Mouse (Mus musculus) kidney, adult 9 months (tissue): ENCODE data around the gene Mpv17l.
"Not testable (repeated sequence)": the region's sequence is repeated elsewhere in the genome, so short reads cannot be mapped to it uniquely, and the experiment has no call there.

Experiments used
- DNase-seq: peaks from one replicate; pipeline ENCODE4 v3.0.0; 2022

The Mpv17l gene

DNA sequence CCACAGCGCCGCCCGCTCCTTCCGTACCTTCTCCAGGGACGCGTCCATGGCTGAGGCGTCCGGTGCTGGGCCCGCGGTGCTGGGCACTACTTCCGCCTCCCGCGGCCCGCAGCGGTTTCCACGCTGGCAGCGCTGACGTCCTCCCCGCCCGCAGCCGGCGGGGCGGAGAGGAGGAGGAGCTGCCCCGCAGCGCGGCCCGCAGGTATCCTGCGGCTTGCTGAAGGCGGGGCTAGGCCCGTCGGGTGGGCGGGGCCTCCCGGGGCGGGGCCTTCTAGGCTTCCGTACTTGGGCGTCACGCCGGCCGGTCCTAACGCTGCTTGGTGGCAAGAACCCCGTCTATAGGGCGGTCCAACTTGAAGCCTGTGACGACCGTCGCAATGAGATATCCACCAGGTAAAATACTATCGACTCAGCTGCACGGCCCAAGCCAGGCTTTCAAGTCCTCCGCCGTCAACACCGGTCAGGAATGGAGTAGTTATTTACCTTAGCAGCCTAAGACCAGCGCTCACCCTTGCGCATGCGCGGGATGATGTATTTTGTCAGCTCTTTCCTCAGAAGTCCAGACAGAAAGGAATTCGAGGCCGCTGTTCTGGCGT, at the start of gene Mpv17l, which contains the start of gene Pdxdc1:
Gene Mpv17l, plus strand, starts transcription at position 274 of the 596 bp plus-strand sequence.
Gene Pdxdc1, minus strand, starts transcription at position 244 of the 596 bp plus-strand sequence.
- peak; percentile 99 for DNase-seq

DNA sequence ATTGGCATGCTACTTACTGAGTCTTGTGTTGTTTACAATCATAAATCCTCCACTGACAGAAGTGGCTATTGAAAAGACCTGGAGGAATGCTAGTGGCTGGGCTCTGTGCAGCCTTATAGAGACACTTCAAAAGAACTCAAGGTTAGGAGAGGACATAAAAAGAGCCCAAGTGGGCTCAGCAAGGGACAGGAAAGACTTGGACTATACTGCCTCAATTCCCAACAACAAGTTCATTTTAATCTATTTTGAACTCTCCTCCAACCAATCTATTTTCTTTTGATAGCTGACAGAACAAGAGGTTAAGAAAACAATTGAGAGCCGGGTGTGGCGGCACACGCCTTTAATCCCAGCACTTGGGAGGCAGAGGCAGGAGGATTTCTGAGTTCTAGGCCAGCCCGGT, 49.1 kb upstream of the Mpv17l start:
- no peak for DNase-seq

DNA sequence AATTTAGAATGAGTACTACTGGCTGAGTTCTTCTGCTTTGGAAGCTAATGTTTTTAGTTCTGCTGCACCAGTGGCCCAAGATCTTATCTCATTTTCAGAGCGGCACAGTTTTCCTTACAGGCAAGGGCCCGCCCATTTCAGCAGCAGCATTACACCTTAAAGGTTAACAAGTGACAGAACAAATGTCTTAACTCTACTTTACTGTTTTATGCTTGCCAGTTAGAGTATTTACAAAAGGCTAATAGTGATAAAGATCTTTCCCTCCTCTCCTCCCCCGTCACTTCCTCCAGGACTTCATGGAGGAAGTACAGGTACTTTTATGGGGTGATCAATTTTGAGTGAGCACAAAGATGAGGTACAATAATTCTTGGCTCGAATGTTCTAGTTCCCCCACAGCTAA, 36.9 kb upstream of the Mpv17l start:
- peak; percentile 11 for DNase-seq

DNA sequence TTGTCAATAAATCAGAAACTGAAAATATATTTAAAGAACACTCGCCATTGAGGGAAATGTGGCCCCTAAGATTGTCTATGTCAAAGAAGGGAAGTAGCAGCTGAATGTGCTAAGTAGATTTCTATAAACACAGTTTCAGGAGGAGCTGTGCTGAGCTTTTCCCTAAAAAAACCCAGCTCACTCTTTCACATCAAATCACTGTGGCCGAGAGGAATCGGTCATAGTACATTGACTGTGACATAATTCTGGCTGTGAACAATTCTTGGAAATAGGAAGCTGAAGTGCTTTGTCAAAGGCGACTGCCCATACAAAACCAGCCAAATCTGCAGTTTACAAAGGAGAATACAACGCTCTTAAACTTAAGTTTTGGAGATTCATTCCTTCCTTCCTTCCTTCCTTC, 36.3 kb upstream of the Mpv17l start:
- no peak for DNase-seq

DNA sequence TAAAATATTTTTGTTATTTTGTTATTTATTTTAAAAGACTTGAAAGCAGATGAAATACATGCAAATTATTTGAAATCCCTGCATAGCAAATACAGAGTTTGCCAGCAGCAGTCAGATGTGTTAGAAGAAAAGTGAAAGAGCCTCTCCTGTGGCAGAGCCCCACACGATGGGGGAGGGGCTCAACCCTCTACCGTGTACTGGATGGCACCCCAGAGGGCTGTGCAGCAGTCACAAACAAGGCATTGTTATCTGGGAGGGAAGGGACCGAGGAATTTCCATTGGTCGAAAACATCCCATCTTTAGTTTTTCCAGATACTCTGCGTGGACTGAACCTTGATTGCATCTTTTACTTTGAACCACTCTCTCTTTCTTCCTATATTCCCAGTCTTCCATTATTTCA, 35.6 kb upstream of the Mpv17l start:
- not testable (repeated sequence) for DNase-seq

DNA sequence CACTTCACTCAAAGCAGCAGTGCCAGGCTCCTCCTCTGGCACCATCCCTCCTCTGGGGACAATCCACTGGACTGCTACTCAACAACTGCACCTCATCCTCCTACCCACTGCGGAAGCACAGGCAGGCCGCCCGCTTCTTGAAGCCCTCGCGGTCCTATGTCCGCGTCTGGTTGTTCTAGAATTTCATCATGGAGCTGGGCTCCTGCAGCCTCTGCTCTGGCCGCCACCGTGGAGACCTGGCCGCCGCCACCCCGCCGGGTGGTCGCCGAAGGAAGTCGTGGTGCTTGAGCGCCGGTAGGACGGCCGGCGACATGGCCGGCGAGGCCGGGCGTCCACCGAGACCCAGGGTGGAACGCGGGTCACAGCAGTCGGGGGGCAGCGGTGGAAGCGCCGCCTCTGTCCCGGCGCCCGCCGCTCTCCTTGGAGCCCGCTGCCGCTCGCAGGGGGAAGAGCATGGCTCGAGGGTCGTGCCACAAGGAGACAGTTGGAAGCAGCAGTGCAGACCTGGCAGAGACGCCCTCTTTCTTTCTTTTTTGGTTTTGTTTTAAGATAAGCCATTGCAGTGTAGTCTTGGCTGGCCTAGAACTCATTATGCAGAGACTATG, 34.9 kb upstream of the Mpv17l start:
- no peak for DNase-seq

DNA sequence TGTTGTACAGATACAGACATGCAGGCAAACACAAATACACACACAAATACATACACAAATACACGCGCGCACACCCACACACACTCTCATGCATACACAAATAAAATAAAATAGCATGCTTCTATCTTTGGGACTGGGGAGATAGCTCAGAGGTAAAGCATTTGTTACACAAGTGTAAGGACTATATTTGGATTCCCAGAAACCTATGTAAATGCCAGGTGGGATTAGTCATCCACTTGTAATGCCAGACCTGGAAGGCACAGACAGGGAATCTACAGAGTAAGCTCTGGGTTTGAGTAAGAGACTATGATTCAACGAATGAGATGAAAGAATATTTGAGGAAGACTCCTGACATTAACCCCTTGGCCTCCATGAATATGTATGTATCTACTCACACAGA, 27.5 kb upstream of the Mpv17l start:
- DNase-seq, result no peak

DNA sequence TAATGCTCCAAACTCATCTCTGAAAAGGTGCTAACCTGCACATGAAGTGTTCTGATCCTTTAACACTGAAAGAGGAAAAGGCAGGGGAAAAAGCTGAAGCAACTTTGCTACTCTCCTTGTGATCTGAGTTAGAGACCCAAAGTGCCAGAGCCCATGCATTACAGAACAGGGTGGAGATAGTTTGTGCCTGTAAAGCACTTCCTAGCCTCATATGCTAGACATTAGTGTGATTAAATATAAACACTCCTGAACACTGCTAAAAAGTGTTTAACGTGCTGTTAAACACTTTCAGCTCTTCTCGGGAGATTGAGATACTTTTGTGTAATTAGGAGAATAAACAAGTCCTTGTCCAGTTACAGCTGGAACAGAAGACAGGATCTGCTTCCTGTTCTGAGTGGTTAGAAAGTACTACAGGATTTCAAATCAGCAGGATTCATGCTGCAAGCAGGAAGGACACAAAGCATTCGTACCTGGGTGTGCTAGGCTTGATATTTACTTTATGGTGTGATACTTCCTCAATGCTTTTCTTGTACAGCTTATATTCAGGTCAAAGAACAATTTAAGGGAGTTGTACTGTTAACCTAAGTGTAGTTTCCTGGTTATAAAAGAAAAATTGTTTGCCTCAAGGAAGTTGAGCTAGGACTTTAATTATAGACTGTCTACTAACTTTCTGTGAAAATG, 19.7 kb upstream of the Mpv17l start:
- DNase-seq, result no peak

DNA sequence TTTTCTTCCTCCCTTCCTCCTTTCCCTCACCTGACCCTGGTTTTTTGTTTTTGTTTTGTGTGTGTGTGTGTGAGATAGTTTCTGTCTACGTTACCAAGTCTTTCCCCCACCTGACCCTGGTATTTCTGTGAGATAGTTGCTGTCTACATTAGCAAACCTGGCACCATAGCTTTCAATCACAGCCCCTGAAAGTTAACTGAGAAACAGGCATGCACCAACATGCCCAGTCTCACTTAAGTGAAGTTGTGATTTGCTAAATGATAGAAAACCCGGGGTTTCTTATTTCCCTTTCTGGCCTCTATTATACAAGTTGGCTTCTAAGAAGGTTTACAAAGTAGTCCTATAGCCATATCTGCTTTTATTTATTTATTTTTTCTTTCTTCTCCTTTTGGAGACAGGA, 12.5 kb upstream of the Mpv17l start:
- no peak for DNase-seq

DNA sequence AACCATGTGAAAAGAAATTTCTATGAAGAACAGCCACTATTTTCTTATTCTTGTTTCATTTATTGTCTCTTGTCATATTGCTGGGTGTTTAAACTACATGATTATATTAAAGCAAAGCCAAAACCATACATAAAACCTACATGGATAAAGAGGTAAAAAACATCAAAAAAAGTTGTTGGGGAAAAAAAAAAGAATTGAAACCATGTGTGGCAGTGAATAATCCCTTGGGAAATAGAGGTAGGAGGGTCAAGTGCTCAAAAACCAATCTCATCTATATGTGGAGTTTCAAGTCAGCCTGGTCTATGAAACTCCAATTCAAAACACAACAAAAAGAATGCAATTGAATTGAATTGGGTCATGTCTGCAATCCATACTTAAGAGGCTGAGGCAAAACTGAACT, 10.1 kb upstream of the Mpv17l start:
- DNase-seq, result no peak

DNA sequence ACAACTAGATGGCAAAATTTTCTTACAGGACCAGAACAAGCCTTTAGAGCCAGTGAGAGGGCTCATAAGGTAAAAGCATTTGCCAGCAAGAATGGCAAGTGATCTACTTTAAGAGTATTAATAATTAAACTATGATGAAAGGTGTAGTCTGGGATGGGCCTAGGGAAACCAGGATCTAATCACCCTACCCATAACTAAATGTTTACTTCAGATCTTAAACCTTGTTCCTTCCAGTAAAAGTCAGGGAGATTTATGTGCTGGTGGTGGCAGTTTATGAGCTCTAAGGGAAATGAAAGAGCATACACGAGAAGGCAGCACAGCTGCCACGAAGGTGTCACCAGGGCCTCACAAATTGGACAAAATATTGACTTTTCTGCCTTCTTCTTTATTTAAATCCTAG, 8.9 kb upstream of the Mpv17l start:
- no peak for DNase-seq

DNA sequence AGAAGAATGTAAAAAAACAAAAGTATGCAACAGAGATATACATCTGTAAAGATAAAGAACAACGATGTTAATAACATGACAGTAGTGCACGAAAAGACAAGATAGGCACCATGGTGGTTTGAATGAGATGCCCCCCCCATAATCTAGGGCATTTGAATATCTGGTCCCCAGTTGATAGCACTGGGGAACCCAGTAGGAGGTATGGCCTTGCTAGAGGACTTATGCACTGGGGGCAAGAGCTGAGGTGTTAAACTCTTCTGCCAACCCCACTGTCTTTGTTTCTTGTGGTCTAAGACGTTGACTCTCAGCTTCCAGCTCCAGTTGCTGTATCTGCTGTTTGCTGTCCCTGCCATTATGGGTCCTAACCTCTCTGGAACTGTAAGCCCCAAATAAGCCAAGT, 7.2 kb upstream of the Mpv17l start:
- DNase-seq, result no peak

DNA sequence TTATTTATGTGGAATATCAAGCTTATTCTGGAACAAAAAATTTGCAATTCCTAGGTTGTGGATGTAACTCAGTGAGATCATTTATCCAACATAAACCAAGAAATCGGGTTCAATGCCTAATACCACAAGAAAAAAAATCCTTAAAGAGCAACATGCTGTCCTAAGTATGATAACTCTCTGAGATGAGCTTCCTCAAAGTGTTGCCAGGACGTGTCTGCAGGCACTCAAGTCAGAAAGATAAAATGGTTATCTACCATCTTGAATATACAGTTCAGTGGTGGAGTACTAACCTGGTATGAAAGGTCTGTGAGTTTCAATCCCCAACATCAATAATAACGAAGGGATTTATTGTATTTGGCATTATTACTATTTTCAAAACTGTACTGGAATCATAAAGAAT, 6.6 kb upstream of the Mpv17l start:
- DNase-seq, result no peak

DNA sequence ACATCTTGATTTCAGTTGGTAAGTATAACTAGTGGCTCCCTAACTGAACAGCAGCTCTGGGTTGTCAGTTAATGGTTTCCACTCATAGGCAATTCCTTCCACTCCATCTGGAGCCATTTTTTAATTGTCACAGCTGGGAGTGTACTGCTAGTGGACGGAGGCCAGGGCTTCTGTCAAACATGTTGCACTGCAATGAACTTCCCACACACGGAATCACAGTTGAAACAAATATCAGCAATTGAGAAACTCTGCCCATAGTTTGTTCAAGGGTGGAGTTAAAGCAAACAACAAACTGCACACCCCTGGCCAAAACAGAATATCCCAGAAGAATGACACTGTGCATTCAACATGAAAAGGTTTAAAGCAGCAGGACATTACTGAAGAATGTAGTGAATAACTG, 4.0 kb upstream of the Mpv17l start:
- DNase-seq, result no peak

DNA sequence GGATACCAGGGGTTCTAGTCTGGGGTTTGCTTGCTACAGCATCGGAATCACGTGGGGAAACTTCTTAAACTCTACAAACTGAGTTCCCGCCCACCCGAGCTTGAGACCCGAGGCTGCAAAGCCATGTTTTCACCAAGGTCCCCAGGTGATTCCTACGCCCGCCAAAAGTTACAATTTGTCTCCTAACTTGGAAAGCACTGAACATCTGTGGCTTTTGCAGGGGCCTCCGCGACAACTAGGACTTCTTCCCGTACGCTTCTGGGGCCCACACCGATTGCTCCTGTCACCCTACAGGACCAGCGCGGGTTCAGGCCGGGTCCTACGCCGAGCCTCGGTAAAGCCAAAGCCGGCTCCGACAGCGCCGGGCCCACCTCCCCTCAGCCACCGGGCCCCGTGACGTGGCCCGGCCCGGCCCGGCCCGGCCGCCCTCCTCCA, 547 bp upstream of the Mpv17l start:
- DNase-seq, result no peak

DNA sequence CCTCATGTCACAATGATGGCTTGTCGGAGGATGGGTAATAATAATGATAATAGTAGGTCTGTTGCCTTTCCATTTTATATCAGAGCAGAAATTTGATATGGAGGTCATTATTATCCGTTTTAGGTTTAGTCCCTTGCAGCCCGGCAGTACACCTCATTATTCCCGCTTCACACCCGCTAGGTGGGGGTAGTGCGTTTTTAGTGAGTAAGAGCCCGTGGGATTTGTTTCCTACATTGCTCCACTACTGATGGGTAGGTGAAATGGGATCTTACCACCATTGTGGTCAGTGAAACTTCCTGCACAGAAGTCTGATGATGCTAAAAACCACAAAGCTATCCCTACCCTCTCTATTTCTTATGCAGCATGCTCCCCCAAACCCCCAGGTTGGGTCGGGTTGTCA, 527 bp downstream of the Mpv17l start:
- DNase-seq, result no peak

DNA sequence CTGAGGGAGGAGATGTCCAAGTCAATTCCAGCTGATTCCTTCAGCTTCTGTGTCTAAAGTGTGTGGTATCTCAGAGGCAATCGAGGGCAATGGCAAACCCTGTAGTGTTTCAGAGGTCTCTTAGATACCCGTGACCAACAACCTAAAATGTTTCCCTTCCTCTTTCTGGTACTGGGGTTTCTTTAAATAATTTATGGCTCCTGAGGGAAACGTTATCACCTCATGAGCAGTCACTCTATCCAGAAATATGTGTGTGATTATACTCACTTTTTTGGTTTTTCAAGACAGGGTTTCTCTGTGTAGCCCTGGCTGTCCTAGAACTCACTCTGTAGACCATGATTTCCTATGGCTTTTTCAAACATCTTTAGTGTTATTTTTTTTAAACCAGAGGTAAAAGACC, 4.3 kb downstream of the Mpv17l start:
- DNase-seq, result no peak

DNA sequence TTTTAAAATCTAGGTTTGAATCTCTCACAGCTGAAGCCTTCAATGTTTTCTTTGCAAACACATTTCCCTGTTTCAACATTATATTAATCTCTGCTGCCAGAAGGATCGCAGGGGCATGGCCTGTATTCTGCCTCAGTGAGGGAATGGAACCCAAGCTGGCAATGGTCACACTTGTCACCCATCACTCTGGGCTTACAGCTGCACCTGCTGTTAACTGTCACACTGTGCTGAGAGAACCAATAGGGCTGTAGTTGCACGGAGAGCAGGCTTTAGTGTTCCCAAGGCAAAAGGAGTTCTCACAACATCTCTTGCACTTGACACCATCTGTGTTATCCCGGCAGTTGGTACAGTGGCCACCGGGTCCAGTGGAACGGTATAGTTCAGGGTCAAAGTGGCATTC, 17.1 kb downstream of the Mpv17l start:
- DNase-seq, result no peak

DNA sequence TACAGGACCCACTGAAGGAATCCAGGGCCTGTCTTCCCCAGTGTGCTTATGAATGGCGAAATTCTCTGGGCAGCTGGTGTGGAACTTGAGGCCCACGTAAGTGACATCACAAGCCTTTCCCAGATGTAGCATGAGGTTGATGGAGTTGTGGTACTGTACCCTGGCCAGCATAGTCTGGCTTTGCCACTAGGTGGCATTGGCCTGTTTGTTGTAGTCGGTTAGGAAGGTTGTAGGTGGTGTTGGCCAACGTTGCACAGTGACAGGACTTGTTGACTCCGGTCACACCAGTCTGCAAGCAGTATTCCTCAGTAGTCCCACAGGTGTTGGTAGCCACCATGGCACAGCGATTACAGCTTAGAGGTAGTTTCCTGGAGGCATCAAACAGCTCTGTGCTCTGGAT, 18.1 kb downstream of the Mpv17l start:
- no peak for DNase-seq

DNA sequence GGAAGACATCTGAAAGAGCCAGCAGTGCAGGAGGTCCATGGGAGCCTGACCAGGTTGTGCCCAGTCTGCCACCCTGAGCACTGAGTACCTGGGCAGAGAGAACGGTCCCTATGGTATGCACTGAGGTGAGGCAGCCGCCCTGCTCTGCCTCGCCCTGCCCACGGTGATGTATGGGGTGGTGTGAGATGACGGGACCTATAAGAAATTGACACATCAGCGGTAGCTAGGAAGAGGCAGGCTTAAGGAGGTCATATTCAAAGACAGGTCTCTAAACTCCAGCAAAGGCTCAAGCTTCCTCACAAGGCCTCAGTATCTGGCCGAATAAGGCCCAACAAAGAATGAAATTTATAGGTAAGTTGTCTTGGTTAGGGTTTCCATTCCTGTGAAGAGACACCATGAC, 18.8 kb downstream of the Mpv17l start:
- no peak for DNase-seq

DNA sequence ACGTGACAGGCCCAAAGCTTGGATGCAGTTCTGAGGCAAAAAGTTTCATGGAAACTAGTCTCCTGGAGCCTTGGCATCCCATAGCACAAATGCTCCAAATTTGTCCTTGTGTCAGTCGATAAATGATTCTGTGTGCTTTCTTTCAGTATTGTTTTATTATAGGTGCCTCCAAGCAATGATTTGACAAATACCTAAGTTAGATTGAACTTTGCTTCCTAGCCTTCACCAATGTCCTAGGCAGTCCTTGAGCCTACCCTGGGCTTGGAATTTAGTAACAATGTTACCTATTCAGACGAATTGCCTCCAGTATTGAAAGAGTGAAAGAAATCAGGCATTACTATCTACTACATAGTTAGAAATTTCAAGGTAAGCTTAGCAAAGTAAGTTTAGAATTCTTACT, 19.5 kb downstream of the Mpv17l start:
- DNase-seq, result peak; percentile 70

DNA sequence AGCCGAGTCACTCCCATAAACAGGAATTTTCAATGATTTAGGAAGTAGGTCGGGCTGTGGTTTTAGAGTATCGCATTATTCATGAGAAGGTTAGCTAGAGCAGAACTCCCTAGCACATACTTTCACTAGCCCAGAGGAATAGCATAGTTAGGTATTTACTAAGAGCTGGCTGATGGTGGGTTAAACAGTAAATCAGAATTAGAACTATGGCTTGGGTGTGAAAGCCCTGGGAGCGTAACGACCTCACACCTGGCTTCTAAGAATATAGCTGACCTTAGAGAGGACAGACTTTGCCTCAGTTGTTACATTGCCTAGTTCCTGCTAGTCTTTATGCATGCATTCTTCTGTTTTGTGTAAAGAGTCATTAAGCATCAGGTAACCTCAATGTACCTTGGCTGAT, 20.0 kb downstream of the Mpv17l start:
- DNase-seq, result peak; percentile 78

DNA sequence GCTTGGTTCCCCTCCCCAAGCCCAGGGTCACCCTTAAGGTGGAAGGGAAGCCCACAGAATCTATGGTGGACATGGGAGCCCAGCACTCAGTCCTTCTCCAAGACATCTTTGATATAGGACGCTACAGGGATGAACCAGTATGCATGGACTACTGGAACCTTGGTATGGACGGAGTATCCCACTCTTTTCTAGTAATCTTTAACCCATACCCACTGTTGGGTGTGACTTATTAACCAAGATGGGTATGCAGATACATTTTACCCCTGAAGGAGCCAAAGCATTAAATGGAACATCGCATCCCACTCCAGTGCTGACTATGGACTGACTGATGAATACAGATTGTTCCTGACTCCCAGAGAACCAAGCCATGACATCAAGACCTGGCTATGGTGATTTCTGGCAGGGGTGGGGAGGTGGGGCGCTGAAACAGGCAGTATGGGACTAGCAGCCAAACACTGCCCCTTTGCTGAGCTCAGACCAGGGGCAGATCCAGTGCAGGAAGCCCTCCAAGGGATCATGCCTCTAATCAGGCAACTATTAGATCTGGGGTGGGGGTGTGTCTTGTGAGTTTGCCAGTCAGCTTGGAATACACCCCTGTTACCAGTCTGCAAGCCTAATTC, 24.6 kb downstream of the Mpv17l start:
- DNase-seq, result peak; percentile 60
